Mouse (Mus musculus) kidney, postnatal 36 days (tissue): ENCODE results near the gene Zfp213.
"Not testable (repeated sequence)": the region's sequence is repeated elsewhere in the genome, so short reads cannot be mapped to it uniquely, and the experiment has no call there.

Source experiments
- DNase-seq, 2 experiments: peaks; one replicate each; pipeline ENCODE4 v3.0.0; 2021 to 2022; ENCODE audit warnings: mixed read lengths in 2 of 2

The Zfp213 gene

GRCm38 (mm10) chr17:23543983-23544382 lies 20.1 kb downstream of the Zfp213 start:
- DNase-seq = no peak

DNA sequence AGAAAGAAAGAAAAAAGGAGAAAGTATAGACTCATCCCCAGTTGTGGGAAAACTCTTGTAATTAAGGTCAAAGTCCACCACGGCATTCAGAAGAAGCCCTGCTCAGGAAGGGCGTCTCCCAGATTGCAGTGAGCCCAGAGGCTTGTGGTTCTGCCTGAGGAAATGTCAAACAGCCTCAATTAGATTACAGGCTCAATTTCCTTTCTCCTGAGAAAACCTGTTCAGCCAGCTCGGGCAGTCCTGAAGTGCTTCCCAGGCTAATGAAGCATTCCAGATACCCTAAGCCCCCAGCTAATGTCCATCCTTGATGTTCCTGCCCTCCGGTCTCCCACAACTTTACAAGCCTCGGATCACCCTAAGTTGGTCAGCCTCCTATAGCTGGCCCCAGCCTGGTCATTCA lies 20.7 kb downstream of the Zfp213 start:
- peak; percentile 23 to 27 for DNase-seq

DNA sequence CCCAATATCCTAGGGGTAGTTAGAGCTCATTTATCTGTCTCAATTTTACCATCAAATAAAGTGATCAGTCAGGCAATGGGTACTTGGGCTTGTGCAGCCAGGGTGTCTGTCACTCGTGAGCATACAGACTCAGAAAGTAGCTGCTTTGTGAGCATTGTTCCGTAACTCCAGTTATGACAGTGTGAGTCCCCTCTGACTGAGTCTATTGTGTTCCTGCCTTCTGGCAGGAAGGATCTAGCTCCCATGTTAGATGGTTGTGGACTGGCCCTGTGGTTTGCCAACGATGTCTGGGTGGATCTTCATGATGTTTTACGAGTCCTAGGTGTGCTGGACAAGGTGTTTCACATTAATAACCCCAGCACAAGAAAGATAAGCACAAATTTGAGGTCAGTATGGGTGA lies 21.2 kb downstream of the Zfp213 start:
- no peak for DNase-seq

GRCm38 (mm10) chr17:23542004-23542720 lies 21.9 kb downstream of the Zfp213 start:
- no peak for DNase-seq

DNA sequence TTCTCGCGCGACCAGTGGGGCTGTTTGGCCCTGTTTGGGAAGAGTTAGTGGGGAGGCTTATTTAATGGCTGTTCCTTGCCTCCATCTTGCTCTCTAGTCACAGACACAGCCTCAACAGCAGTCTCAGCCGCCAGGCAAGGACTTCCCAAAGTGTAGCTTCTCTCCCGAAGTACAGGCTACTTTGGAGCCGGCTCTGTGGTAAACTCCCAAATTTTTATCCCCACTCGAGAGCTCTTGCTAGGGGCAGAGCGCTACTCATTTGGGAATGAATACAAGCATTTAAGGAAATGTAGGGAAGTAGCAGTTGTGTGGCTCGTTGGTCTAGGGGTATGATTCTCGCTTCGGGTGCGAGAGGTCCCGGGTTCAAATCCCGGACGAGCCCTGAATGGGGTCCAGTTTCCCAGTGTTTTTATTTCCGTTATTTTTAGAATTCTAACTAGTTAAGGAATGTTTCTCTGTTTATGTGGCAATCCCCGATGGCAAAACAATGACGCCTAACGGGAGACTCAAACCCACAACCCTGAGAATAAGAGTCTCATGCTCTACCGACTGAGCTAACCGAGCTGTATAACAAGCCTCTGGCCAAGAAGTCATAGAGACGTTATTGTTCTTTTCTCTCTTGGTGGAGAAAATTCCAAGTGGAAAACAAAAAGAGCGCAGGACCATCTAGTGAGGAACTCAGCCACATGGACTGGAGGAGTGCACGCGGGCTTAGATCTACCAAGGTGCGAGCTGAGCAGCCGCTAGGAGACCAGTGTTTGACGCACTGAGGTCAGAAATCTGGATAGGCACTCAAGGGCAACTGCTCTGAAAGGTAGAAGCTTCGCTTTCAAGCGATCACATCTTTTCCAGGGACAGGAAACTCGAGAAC lies 23.2 kb downstream of the Zfp213 start:
- no peak for DNase-seq

GRCm38 (mm10) chr17:23540106-23540505 lies 23.9 kb downstream of the Zfp213 start:
- no peak for DNase-seq

GRCm38 (mm10) chr17:23539608-23540007 lies 24.4 kb downstream of the Zfp213 start:
- DNase-seq = no peak

GRCm38 (mm10) chr17:23538299-23539015 lies 25.6 kb downstream of the Zfp213 start:
- DNase-seq = no peak

- no peak for DNase-seq
Measured at GRCm38 (mm10) chr17:23537554-23538255, 26.3 kb downstream of the Zfp213 start.

DNA sequence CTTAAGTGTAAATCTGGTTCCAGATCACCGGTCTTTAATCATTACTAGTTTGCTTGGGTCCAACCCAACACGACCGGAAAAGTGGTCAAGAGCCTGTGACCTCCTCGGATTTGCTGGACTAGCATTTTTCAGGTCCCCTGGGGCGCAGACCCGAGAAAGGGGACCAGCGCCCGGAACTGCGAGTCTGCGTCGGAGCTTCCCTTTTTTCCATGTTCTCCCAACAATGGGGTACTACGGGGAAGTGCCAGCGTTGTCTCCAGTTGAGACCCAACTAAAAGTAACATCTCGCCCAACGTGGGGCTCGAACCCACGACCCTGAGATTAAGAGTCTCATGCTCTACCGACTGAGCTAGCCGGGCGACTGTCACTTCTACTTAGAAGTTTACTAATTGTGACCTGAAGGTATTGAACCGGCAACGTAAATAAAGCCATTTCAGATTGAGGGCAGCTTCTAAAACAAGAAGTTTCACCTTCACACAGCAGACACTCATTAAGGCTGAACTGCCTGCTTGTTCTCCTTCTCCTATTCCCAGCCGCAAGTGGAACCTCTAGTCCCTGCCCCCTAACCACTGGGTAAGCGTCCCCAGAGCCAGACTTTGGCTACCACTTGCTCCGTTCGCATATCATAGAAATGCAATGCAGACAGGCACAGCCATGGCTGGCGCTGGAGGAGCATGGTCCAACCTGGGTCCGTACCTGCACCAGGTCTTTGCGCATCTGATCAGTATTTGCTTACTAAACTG lies 28.8 kb downstream of the Zfp213 start:
- not testable (repeated sequence) for DNase-seq

GRCm38 (mm10) chr17:23533591-23534490 lies 30.2 kb downstream of the Zfp213 start:
- not testable (repeated sequence) for DNase-seq

DNA sequence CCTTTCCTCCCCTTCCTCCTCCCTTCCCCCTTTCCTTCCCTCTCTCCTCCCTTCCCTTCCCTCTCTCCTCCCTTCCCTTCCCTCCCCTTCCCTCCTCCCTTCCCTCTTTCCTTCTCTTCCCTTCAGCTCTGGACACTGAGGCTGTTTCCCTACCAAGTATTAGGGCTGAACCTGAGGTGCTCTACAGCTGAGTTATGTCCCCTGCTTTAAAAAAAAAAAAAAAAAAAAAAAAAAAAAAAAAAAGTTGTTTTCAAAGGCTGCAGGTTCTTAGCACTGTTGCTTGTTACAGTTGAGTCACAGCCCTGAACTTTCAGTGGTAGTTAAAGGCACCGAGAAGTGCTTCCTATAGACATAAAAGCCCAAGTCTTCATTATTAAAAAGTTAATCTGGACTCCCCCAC lies 32.6 kb downstream of the Zfp213 start:
- DNase-seq = not testable (repeated sequence)

- DNase-seq = not testable (repeated sequence)
Measured at GRCm38 (mm10) chr17:23522941-23523732, 40.9 kb downstream of the Zfp213 start.

GRCm38 (mm10) chr17:23518701-23519423 lies 45.2 kb downstream of the Zfp213 start:
- no peak for DNase-seq
